20 mouse cellular contexts compared by ENCODE assay signal in the genomic region with DNA sequence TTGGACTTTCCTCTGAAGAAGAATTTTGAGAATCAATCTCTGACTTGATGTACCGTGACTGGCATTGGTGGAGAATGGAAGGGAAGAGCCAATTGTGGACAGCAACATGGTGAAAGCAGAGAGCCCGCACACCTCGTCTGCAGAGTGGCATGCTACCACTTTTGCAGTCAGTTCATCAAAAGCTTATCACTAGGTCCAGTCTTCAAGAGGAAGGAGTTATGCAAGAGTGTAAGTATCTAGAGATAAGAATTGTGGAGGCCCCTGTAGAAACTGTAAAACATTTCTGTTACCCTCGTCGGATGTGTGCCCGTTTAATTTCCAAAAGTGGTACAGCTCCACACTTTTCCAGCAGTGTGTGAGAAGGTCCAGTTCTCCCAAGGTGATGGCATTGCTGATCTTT. TPM values are rescaled to one million over a fixed set of nuclear protein-coding genes. Genes with fewer than 3 reads are reported as not detected.
A peak's percentile ranks its signal among the peaks of the same experiment; 100 is the strongest.
DNase-seq lines count a peak whose midpoint lies in the region; ATAC-seq and TF ChIP-seq lines count a peak whose summit lies in the region.
"Had no signal": no experiment of that assay in that cellular context is flagged by ENCODE, and none has a peak within 500 bp of the region (broad histone marks: within the 10 kb centered on the region; RNA-seq: fewer than 3 reads in every experiment).

No protein-coding gene starts in this region.

- no peaks in the 10 kb centered on the region for H3K36me3 ChIP-seq in MEL (ENCODE audit: control insufficient read depth in 1 of 2, insufficient read depth in 2 of 2, low read length in 2 of 2)
- H3K36me3 ChIP-seq in liver, embryonic 16.5 days (ENCODE audit: control insufficient read depth, insufficient read depth) = no peaks in the 10 kb centered on the region
- peaks cover 37% of the 10 kb centered on the region for H3K36me3 ChIP-seq in forebrain, embryonic 15.5 days
- peaks cover 51% of the 10 kb centered on the region for H3K36me3 ChIP-seq in hindbrain, embryonic 14.5 days (replicated peaks; ENCODE audit: control insufficient read depth, insufficient read depth)
- H3K36me3 ChIP-seq: G1E; heart, embryonic 13.5 days had no signal

- TF ChIP-seq CTCF in MEL (IDR thresholded peaks at IDR 0.05 in 2 of 3, conservative IDR thresholded peaks at IDR 0.05 in 1 of 3; ENCODE audit: control insufficient read depth in 1 of 3, insufficient read depth in 1 of 3, low read depth in 2 of 3, low read length in 3 of 3, poor library complexity in 1 of 3, severe bottlenecking in 1 of 3) = no peak

- H3K4me3 ChIP-seq in MEL (ENCODE audit: control insufficient read depth in 1 of 2, insufficient read depth in 1 of 2, low read depth in 2 of 2, low read length in 2 of 2) = peak overlapping the region; percentile 21 to 38; a peak in 1 of 4 replicates
- H3K4me3 ChIP-seq in liver, embryonic 16.5 days (ENCODE audit: low read depth, low read length) = no peak overlapping the region
- no peak overlapping the region for H3K4me3 ChIP-seq in forebrain, embryonic 15.5 days
- H3K4me3 ChIP-seq in hindbrain, embryonic 14.5 days (replicated peaks; ENCODE audit: low read length) = no peak overlapping the region
- H3K4me3 ChIP-seq: embryonic facial prominence, embryonic 10.5 days; forebrain, embryonic 13.5 days; gastrocnemius, adult 2 months; heart, embryonic 13.5 days had no signal

- no peak overlapping the region for H3K9ac ChIP-seq in MEL (ENCODE audit: control insufficient read depth, low read depth, low read length, poor library complexity, severe bottlenecking)
- H3K9ac ChIP-seq in liver, embryonic 16.5 days (ENCODE audit: low read depth, low read length) = no peak overlapping the region
- no peak overlapping the region for H3K9ac ChIP-seq in forebrain, embryonic 15.5 days (replicated peaks)
- H3K9ac ChIP-seq in hindbrain, embryonic 14.5 days = no peak overlapping the region
- H3K9ac ChIP-seq: forebrain, embryonic 13.5 days; heart, embryonic 13.5 days had no signal

- peak; percentile 9 for DNase-seq in MEL (ENCODE audit: low read depth, low spot score)
- no peak for DNase-seq in urinary bladder, adult 2 months (ENCODE audit: low spot score)
- DNase-seq in hindbrain, embryonic 14.5 days (ENCODE audit: low spot score) = no peak
- DNase-seq: adrenal gland, postnatal 10 days; B cell, adult 2 months; cerebellum, adult 11-12 months; cerebellum, adult 9-10 months; cerebellum, postnatal 36 days; gastrocnemius, adult 2 months; gastrocnemius, postnatal 25 days; heart, postnatal 36 days had no signal

- peak; percentile 24 to 30; a peak in 2 of 4 replicates for TF ChIP-seq EP300 in MEL (IDR thresholded peaks at IDR 0.05; ENCODE audit: low read depth in 1 of 2, low read length in 2 of 2)

- 21% methylated on average over 6 of the region's 6 CpGs for WGBS in liver, embryonic 16.5 days (ENCODE audit: insufficient replicate concordance)
- 96% methylated on average over 6 of the region's 6 CpGs for WGBS in forebrain, embryonic 15.5 days
- WGBS in hindbrain, embryonic 14.5 days = 92% methylated on average over 6 of the region's 6 CpGs

- H3K79me2 ChIP-seq in MEL (ENCODE audit: control insufficient read depth, insufficient read depth, low read length, poor library complexity) = no peaks in the 10 kb centered on the region

- H3K4me2 ChIP-seq in liver, embryonic 16.5 days (ENCODE audit: low read depth, low read length) = peak overlapping the region; percentile 17; the same call in 1 of the 2 replicates
- H3K4me2 ChIP-seq in forebrain, embryonic 15.5 days (replicated peaks) = no peak overlapping the region
- no peak overlapping the region for H3K4me2 ChIP-seq in hindbrain, embryonic 14.5 days (replicated peaks)
- H3K4me2 ChIP-seq: forebrain, embryonic 13.5 days; heart, embryonic 13.5 days had no signal

- H3K9me3 ChIP-seq in MEL (replicated peaks; ENCODE audit: insufficient read depth, low read length) = no peaks in the 10 kb centered on the region
- no peaks in the 10 kb centered on the region for H3K9me3 ChIP-seq in liver, embryonic 16.5 days (replicated peaks; ENCODE audit: control insufficient read depth, low read length)
- H3K9me3 ChIP-seq in forebrain, embryonic 15.5 days = no peaks in the 10 kb centered on the region
- no peaks in the 10 kb centered on the region for H3K9me3 ChIP-seq in hindbrain, embryonic 14.5 days (ENCODE audit: control insufficient read depth, low read length)
- H3K9me3 ChIP-seq: embryonic facial prominence, embryonic 10.5 days; forebrain, embryonic 13.5 days; heart, embryonic 13.5 days had no signal

- no peak for TF ChIP-seq RAD21 in MEL (IDR thresholded peaks at IDR 0.05; ENCODE audit: low read depth, low read length)

- TF ChIP-seq POLR2A in MEL (IDR thresholded peaks at IDR 0.05; ENCODE audit: control insufficient read depth in 1 of 2, insufficient read depth in 1 of 2, low read depth in 1 of 2, low read length in 2 of 2, poor library complexity in 1 of 2) = no peak

- no peak overlapping the region for H3K27ac ChIP-seq in MEL (ENCODE audit: control insufficient read depth, low read depth, low read length)
- no peak overlapping the region for H3K27ac ChIP-seq in liver, embryonic 16.5 days (ENCODE audit: low read length)
- H3K27ac ChIP-seq in forebrain, embryonic 15.5 days (replicated peaks) = no peak overlapping the region
- no peak overlapping the region for H3K27ac ChIP-seq in hindbrain, embryonic 14.5 days
- H3K27ac ChIP-seq: embryonic facial prominence, embryonic 10.5 days; forebrain, embryonic 13.5 days; gastrocnemius, adult 2 months; heart, embryonic 13.5 days had no signal

- no peaks in the 10 kb centered on the region; a peak in 1 of 4 replicates for H3K4me1 ChIP-seq in MEL (ENCODE audit: control insufficient read depth in 1 of 2, insufficient read depth in 2 of 2, low read length in 2 of 2)
- no peaks in the 10 kb centered on the region for H3K4me1 ChIP-seq in liver, embryonic 16.5 days (ENCODE audit: control insufficient read depth, low read depth, low read length)
- H3K4me1 ChIP-seq in forebrain, embryonic 15.5 days = no peaks in the 10 kb centered on the region
- H3K4me1 ChIP-seq in hindbrain, embryonic 14.5 days (replicated peaks; ENCODE audit: control insufficient read depth, insufficient read depth, low read length) = no peaks in the 10 kb centered on the region
- H3K4me1 ChIP-seq: embryonic facial prominence, embryonic 10.5 days; forebrain, embryonic 13.5 days; heart, embryonic 13.5 days had no signal

- ATAC-seq in granulocyte monocyte progenitor cell, adult 5-6 weeks (replicated peaks; ENCODE audit: poor library complexity, severe bottlenecking) = peak; percentile 53
- ATAC-seq in liver, embryonic 16.5 days (ENCODE audit: low read depth) = peak; percentile 58; the same call in 1 of the 2 replicates
- no peak for ATAC-seq in forebrain, embryonic 15.5 days (replicated peaks)
- ATAC-seq in hindbrain, embryonic 14.5 days (ENCODE audit: low FRiP score) = no peak
- ATAC-seq: CD4-positive, CD25-positive, alpha-beta regulatory T cell, adult 4 months; forebrain, embryonic 13.5 days; hindbrain, embryonic 16.5 days had no signal

- H3K27me3 ChIP-seq in MEL (ENCODE audit: control insufficient read depth in 1 of 2, insufficient read depth in 2 of 2, low read length in 2 of 2) = no peaks in the 10 kb centered on the region
- H3K27me3 ChIP-seq in liver, embryonic 16.5 days (ENCODE audit: control insufficient read depth, insufficient read depth, low read depth, low read length) = no peaks in the 10 kb centered on the region
- H3K27me3 ChIP-seq in forebrain, embryonic 15.5 days = no peaks in the 10 kb centered on the region
- no peaks in the 10 kb centered on the region for H3K27me3 ChIP-seq in hindbrain, embryonic 14.5 days (ENCODE audit: control insufficient read depth, insufficient read depth, low read length)
- H3K27me3 ChIP-seq: forebrain, embryonic 13.5 days; heart, embryonic 13.5 days had no signal

TF ChIP-seq in MEL, 35 proteins besides CTCF, POLR2A, EP300 and RAD21:
- TF ChIP-seq TCF12 (IDR thresholded peaks at IDR 0.05; ENCODE audit: low read depth, low read length) (peak; percentile 49), GATA1 (IDR thresholded peaks at IDR 0.05; ENCODE audit: low read depth, low read length) (peak; percentile 24; the same call in 1 of the 2 replicates), ZMIZ1 (IDR thresholded peaks at IDR 0.05; ENCODE audit: low read depth, low read length) (no peak)

RNA-seq across cellular contexts. Expression of a gene that starts 56.3 kb away (rescaled TPM):
- total RNA-seq in MEL (2012; rRNA removed) = not detected in 2 replicates
- polyA plus RNA-seq in MEL (2012; ENCODE audit: insufficient read depth in 1 of 2, insufficient read length in 2 of 2, low read depth in 1 of 2, low replicate concordance in 2 of 2, missing spikeins in 1 of 2) = not detected
- 4.7 and 10.5 TPM in 2 replicates for total RNA-seq in granulocyte monocyte progenitor cell, adult 5-6 weeks (2014; fragmentation: Nextera tagmentation)
- 3.1 and 8.2 TPM in 2 replicates for total RNA-seq in granulocyte monocyte progenitor cell, adult 5-6 weeks (2017)
- polyA plus RNA-seq in liver, embryonic 16.5 days (2015; fragmentation: Nextera tagmentation; extraction: Ambion mirVana) = 0.08 TPM in 1 of 2 replicates, not detected in the other
- 1.0 and 1.1 TPM in 2 replicates for polyA plus RNA-seq in urinary bladder, adult 2 months (2012; rRNA removed)
- 31.8 and 35.9 TPM in 2 replicates for polyA plus RNA-seq in forebrain, embryonic 15.5 days (2015; fragmentation: Nextera tagmentation; extraction: Ambion mirVana)
- 28.4 and 31.6 TPM in 2 replicates for polyA plus RNA-seq in hindbrain, embryonic 14.5 days (2014; fragmentation: Nextera tagmentation; extraction: Ambion mirVana)
- total RNA-seq: gastrocnemius, adult 2 months; gastrocnemius, postnatal 25 days had no signal
- polyA plus RNA-seq: G1E had no signal

Comparison
In these comparisons a context has a peak if more than half of its experiments do, and no peak if none do; other contexts are left out.
1. H3K4me3 ChIP-seq: peak in MEL (2 of 2); none in liver, embryonic 16.5 days (single experiment), forebrain, embryonic 15.5 days (single experiment) and hindbrain, embryonic 14.5 days (single experiment).
2. ATAC-seq: peak in granulocyte monocyte progenitor cell, adult 5-6 weeks (single experiment) and liver, embryonic 16.5 days (single experiment); none in forebrain, embryonic 15.5 days (single experiment) and hindbrain, embryonic 14.5 days (single experiment).
3. RNA of a gene that starts 56.3 kb away (polyA plus RNA-seq): 31.8 to 35.9 TPM in forebrain, embryonic 15.5 days and 28.4 to 31.6 TPM in hindbrain, embryonic 14.5 days; 1.0 to 1.1 TPM in urinary bladder, adult 2 months, 0.08 TPM in liver, embryonic 16.5 days and not detected in MEL; every median in the first group is over 10 times any median in the second.